Mouse (Mus musculus): Measurements from ENCODE around the gene Pole3.

DNA sequence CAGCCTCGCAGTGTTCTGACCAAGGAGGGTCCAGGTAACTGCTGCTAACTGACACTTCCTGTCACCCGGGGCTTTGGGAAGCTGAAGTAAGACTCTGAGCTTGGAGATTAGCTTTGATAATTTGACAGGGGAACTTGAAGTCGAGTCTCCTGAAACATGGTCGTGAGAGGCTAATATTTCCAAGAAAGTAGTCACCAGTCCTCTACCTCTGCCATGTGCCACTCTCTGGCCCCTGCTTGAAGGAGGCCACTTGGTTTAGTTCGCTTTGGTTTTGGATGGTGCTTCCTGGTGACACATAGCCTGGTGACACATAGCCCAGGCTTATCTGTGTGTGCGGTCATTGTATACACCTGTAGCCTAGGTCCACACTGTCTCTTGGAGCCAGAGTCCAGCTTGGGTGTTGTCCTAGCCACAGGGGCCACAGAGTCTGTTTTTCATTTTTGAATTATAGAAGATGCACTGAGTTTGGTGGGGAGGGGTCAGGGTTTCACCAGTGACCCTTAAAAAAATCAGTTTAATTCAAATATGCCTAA is 35.0 kb upstream of the Pole3 start, which contains the start of gene Rgs3:
- TF ChIP-seq POLR2AphosphoS2 (IDR thresholded peaks at IDR 0.05; ENCODE audit: low read depth, low read length) (no peak), CTCF (conservative IDR thresholded peaks at IDR 0.05 in 1 of 2, IDR thresholded peaks at IDR 0.05 in 1 of 2; ENCODE audit: low read depth in 2 of 2, low read length in 2 of 2) (no peak)
